Mouse (Mus musculus) heart, postnatal 25 days (tissue): ENCODE measurements around the gene Rab8b. TPM values are rescaled to one million over a fixed set of nuclear protein-coding genes. Genes with fewer than 3 reads are reported as not detected.
"Not testable (repeated sequence)": the region's sequence is repeated elsewhere in the genome, so short reads cannot be mapped to it uniquely, and the experiment has no call there.

Source experiments
- DNase-seq: peaks from one replicate; pipeline ENCODE4 v3.0.0; 2022; ENCODE audit warnings: low spot score
- intact Hi-C: fragments of 180-260 bp; cut with DNase I; formaldehyde crosslinking; loops from one replicate; pipeline ENCODE4 v1.15.1; 2025
- total RNA-seq, 2 experiments: library from RNA; stranded (reverse); gene quantifications; 2 replicates each; pipeline ENCODE4 v1.2.3; 2021

Rab8b gene
- total RNA-seq, 2 experiments from 2014 or later, result 8.9 to 9.9 TPM

DNA sequence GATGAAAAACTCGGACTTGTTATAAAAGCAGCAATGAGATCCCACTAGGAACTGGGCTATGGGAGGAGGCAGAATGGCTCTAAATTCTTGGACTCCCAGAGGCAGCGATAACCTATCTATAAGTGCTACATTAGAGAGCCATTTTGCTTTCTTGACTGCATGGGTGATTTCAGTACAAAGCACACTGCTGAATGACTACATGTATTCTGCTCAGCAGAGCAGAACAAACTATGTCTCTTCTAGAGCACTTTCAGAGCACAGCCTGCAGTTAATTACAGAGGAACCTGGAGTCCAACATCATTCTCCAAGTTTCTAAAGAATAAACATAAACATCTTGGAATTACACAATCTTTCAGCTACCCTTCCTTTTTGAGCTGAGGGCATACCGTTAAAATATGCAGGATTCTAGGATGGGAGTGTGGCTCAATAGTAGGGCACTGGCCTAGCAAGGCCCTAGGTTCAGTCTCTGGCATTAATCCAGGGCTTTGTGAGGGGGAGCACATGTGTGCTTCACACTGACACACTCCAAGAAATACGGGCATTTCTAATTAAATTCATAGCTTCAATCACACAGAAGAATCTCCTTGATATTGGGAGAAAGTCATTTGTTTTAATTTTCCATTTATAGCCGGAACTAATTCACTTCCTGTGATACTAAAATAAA lies 58.3 kb downstream of the Rab8b start:
- DNase-seq, result no peak
- intact Hi-C loops, result no loop called here

DNA sequence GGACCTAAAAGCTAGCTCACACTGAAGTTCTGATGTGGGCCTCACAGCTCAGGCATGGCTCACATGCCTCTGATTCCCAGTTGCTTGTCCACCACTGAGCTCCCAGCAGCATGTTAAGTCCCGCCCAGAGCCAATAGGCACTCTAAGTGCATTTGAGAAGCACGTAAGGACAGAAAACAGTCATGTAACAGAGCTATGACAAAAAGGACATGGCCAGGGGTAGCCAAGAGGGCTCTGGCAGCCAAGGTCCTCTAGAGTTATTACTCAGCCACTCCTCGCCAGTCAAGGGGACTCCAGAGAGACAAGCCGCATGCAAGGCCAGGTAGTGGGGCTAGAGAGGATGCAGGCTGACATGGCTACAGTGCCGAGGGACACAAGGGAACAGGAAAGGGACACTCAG lies 60.0 kb downstream of the Rab8b start:
- no peak for DNase-seq
- intact Hi-C loops, result no loop called here

DNA sequence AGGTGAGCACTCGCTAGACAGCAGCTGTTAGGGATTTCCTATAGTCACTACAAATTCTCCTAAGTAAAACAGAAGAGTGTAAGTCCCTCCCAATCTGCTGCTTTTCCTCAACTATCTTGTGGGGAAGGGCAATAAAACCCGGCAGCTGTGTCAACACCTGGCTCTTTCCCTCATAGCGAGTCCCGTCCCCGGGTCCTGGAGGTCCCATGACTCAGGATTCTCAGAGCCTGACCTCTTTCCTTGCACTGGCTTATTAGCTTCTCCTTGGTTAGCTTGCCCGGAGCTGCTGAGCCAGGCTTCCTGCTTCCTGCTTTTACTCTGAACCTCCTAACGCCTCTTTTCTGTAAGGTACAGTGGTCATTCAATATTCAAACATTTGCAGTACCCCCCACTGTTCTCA lies 63.6 kb downstream of the Rab8b start:
- DNase-seq, result no peak
- intact Hi-C loops, result no loop called here

DNA sequence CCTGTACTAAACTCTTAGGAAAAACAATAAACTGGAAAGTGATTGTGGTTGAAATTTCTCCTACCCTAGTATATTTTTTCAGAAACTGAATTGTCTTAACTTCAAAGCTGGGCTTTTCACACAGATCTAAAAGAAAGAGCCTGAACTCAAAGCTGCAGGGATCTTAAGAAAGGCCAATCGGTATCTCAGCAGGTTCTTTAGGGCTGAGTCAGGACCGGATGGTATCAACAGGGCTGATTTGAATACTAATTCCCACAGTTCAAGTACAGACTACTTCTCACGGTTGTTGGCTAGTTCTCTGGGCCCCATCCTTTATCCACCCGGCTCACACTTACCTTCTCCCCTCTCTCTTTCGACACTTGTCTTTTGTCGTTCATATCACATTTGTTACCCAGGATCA lies 66.9 kb downstream of the Rab8b start:
- no peak for DNase-seq
- intact Hi-C loops, result no loop called here

DNA sequence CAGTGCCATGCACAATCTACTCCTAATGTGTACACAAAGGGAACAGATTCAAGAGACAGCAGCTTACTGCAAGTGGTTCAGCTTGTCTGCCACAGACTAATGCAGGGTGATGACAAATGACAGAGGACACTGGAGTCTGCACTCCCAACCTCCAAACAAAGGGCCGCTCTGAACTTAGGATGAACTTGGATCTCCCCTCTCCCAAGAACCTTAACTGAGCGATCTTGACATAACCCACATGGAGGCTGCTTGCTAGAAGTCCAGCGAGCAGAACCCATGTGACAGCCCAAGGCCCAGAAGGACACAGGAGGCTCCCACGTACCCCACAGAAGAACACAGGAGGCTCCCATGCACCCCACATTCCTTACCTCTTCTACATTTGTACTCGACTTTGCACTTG lies 68.5 kb downstream of the Rab8b start:
- intact Hi-C loops, result no loop called here
- no peak for DNase-seq

DNA sequence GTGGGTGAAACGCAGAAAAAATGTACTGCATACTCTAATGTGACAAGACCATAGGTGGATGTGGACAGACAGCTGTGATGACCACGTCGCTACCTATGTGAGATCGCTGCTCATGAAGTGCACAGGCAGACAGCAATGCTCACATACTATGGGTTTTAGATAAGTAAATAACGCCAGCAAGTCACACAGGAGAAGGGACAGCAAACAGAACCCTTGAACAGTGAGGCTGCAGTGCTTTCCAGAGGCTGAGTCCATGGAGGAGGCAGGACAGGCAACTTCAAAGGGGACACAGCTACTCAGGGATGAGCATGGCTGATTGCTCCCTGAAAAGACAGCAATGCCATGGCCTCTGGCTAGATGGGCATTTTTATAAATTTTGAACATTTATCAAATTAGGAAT lies 72.7 kb downstream of the Rab8b start:
- no peak for DNase-seq
- intact Hi-C loops, result no loop called here

DNA sequence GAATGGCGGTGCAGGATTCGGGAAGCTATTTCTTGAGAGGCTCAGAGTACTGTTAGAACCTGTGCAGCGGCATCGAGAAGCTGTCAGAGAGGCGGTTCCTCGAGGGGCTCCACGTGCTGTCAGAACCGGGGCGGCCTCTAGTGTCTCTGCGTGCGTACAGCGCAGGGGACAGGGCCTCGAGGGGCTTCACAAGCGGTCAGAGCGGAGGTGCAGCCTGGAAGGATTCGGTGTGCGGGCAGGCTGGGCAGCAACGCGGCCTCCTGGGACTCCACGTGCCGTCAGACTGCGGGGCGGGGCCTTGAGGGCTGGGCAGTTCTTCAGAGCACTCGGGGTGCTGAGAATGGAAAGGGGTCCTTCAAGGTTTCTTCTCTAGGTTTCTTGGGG lies 84.4 kb downstream of the Rab8b start:
- intact Hi-C loops, result no loop called here
- DNase-seq, result no peak

DNA sequence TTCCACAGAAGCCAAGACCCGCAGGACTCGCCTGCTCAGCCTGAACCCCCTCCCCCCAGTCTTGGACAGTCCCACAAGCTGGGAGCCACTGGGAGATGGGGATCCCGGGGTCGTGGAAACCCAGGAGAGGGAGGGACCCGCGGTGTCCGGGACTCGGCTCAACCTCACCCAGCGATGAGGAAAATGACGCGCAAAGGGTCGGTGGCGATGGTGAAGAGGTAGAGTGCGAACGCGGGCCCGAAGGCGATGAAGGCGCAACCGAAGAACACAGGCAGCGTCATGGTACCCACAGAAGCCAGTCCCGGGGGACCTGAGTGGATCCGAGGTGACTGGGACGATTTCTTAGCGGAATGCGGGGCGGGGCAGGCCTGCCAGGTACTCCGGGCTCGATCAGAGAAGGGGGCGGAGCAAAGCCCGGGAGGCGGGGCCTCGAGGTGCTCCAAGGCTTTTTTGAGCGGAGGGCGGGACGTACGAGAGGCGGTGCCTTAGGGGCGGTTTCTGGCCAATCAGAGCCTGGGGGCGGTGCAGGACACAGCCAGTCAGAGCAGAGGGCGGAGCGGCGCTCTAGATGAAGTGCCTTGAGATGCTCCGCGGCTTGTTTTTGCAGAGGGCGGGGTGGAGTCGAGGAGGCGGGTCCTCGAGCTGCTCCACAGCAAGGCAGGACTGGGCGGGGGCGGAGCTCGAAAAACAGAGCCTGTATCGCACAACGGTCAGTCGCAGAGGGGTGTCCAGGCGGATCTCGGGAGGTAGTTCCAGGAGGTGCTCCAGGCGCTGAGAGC lies 85.0 kb downstream of the Rab8b start, which contains the start of gene Aph1c:
Gene Aph1c (minus strand): TSS at position 409 of the 779 bp plus-strand sequence.
- intact Hi-C loops, result loop anchor here (5.0 kb wide), 1 partner anchor 103 kb away; no protein-coding TSS in a partner anchor
- peak; percentile 98 for DNase-seq

DNA sequence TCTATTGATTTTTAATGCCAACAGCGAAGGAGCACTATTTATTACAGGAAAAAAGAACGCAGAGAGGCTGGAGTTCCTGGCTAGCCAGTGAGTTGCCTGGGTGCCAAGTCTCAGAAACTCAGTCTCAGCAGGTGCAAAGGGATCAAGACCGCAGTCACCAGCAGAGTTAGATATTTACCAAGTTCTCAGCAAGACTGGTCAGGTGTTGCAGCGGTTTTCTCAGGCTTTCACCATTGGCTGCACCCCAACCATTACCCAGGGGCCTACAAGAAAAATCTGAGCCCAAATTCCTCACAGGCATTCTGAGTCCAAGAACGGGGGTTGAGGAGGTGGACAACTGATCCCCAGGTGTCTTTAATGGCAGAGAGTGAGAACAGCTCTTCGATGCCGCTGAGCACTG lies 85.6 kb downstream of the Rab8b start:
- DNase-seq, result no peak

DNA sequence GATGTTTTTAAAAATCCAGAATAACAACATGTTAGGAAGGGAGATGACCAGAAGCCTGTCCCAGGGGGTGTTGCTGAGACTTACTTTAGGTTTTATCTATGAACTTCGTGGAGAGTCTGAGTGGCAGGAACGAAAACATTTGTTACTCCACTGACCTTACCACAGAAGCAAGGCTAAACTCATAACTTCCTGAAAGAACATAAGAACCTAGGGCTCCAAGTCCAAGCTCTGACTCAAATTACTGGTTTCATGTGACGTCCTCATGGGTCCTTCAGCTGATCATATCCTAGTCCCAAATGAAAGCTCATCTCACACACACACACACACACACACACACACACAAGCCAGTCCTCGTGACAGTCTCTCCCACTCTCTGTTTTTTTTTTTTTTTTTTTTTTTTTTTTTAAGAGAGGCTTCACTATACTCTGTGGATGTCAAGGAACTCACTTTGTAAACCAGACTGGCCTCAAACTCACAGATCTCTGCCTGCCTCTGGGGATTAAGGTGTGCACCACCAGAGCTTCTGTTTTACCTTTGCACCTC lies 87.0 kb downstream of the Rab8b start:
- intact Hi-C loops, result loop anchor here (5.0 kb wide), 1 partner anchor 105 kb away; no protein-coding TSS in a partner anchor
- no peak for DNase-seq

More for the DNA sequence above, 85.6 kb downstream of the Rab8b start:
- intact Hi-C loops, result loop anchor here (5.0 kb wide), 1 partner anchor 103 kb away; no protein-coding TSS in a partner anchor

DNA sequence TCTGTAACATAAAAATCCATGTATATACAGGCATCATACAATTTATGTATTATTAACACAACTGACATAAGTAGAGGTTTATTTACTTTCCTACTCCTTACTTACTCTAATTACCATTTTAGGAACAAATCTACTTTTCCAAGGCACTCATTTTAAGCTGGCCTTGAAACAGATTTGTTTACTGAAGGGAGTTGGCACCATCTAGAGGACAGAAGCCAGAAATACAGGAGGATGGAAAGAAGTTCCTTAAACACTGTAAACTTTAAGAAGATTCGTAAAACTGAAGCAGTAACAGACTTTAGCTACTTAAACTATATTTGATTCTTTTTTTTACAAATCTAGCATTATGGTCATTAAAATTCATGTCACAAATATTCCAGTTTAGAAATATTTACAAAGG lies 93.5 kb downstream of the Rab8b start:
- DNase-seq, result no peak
- intact Hi-C loops, result loop anchor here (2.0 to 5.0 kb wide), 2 partner anchors 179 to 361 kb away; no protein-coding TSS in a partner anchor

DNA sequence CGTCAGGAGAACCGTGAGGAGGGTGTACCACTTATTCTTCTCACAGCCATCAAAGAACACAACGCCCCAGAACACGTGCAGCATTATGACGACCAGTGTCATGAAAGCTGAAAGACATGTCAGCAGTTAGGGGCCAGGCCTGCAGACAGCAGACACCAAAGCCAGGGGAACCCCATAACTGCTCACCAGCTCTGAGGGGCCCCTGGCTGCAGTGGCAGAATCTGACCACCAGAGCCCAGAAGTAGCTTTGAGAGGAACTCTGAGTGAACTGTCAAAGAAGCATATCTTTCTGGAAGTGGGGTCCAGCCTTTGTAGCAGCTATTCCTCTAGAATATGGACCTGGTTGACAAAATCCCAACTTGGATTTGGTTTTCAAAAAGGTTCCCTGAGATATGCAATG lies 97.2 kb downstream of the Rab8b start:
- DNase-seq, intact Hi-C loops: not testable (repeated sequence)

DNA sequence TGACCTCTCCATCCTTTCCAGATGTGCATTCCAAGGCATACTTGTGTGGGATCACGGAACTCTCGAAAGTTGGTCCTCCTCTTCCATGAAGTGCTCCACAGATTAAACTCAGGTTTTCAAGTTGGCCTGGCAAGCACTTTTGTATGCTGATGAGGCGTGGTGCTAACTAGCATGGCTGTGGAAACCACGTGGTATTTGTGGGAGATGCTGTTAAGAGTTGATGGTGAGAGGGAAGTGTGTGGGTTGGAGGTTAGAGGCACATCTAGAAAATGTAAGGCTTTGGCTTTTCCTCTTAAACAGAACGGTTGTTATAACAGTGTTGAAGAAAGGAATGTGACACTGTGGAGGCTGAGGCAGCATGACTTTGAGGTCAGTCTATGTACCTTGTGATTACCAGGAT lies 98.5 kb downstream of the Rab8b start:
- intact Hi-C loops, result no loop called here
- DNase-seq, result no peak

DNA sequence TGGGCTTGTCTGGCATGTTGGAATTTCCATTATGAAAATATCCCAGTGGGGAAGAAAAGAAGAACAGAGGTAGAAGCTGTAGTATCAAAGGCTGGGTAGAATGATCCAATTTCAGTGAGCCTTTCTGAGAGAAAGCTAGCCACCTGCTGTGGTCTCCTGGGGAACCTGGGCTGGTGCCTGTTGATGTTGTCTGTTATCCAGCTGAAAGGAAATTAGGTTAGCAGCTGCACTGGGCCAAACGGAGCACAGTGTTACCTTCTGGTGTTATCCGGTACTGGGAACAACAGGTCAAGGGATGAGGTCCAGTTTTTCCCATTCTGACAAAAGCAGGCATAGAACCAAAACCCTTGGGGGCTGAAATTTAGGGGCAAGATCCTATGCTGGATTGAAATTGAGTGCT lies 106.1 kb downstream of the Rab8b start:
- DNase-seq, result no peak
- intact Hi-C loops, result no loop called here

DNA sequence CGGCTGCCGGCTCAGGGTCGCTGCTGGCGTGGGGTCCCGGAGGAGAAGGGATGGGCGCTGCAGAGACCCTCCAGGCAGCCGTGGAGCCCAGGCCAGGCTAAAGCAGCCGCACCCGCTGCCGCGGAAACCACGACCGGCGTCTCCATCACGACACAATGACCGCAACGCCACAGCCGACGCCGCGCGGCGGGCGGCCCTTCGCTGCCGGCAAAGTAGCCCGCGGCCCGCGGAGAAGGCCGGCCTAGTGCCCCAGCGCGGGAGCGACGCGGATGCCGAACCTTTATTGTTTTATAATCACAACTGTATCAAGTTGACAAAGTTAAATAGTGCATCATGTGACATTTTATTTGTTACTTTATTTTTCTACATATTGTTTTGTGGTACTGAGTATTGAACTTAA lies 113.5 kb downstream of the Rab8b start:
- DNase-seq, intact Hi-C loops: not testable (repeated sequence)

DNA sequence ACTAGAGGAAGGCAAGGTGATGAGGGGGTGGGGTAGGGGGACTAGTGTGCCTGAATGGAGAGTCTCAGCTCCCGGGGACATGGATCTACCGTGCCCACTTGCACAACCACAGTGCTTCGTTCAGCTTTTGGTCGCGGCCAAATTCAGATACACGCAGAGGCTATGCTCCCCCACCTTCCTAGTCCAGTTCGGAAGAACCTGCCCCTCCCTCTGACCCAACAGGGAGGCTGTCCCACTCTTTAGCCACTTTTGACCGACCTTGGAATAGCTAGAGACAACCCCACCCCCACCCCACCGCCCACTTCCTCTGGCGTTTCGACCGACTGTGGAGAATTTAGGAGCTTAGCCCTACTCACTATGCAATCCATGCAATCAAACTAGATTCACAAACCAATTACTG lies 117.5 kb downstream of the Rab8b start:
- intact Hi-C loops, result no loop called here
- DNase-seq, result no peak

DNA sequence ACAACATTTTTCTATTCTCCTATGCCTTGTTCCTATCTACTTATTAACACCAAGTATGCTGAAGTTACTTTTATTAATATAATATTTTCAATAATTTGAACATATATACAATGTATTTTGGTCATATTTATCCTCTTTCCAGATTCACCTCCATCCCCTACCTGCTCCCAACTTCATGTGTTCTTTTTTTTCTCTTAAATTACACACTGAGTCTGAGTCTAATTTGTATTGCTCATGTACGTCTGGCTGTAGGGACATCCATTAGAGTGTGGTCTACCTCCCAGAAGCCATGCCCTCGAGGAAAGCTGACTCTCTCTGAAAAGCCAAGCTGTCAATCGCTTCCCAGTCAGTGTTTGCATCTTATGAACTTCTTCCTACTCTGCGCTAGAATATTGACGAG lies 122.7 kb downstream of the Rab8b start, which contains the start of gene Gm10647:
Gene Gm10647 (plus strand): TSS at position 301 of the 400 bp plus-strand sequence.
- intact Hi-C loops, result no loop called here
- DNase-seq, result no peak

DNA sequence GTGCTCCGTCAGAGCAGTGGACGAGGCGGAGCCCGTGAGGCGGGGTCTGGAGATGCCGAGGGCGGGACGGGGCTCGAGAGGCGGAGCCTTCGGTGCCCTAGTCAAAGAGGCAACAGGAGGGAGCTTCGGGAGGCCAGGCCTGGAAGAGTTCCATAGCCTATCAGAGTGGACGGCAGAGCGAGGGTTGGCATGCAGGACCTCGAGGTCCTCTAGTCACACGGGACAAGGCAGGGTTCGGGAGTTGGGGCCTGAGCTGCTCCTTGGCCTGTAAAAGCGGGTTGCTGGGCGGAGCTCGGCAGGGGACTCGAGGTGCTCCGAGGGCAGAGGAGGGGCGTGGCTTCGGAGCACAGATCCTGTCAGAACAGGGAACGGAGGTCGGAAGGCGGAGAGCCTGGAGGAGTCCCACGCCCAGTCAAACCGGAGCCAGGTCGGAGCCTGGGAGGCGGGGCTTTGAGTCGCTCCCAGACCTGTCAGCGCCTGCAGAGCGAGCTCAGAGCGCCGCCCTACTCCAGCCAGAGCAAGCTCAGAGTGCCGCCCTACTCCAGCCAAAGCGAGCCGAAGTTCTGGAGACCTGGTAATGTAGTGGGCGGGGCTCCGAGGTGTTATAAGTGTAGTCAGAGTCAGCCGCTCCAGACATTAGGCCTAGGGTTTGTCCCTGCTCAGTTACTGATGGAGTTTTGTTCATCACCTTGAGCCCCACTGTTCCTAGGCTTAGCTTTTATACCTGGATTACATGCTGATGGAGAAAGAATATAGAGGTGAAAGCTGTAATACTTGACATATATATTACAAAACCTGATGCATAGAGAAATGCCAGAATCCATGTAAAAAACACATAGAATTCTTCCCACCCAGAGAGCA lies 123.8 kb downstream of the Rab8b start, which contains the start of gene Aph1b:
Gene Aph1b (minus strand): TSS at position 27 of the 861 bp plus-strand sequence.
- DNase-seq, result peak; percentile 96
- intact Hi-C loops, result loop anchor here (2.0 kb wide), 1 partner anchor 285 kb away; no protein-coding TSS in a partner anchor

DNA sequence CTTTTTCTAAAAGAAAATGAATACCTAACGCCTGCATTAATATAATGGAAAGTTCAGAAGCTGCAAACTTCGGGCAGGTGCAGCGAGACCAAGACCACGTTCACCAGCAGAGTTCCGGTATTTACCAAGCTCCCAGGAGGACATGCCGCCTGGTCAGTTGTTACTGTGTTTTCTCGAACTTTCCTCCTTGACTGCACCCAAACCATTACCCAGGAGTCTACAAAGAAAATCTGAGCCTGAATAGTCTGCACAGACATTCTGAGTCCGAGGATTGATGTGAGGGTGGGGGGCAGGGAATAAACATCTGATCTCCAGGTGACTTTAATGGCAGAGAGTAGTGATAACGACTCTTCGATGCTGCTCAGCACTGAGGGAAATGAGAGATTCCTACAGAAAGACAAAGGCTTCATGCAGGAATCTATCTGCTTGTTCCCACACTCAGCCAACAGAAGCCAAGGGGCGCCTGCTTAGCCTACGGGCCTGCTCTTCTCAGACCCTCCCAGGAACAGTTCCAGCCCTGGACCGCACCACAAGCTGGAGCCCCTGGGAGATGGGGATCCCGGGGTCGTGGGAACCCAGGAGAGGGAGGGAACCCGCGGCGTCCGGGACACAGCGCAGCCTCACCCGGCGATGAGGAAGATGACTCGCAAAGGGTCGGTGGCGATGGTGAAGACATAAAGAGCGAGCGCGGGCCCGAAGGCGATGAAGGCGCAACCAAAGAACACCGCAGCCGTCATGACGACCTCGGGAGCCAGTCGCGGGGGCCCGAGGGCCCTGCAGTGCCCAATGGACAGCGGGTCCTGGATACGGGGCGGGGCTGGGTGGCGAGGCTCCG lies 124.6 kb downstream of the Rab8b start:
- DNase-seq, result no peak
- intact Hi-C loops, result loop anchor here (2.0 kb wide), 1 partner anchor 284 kb away; no protein-coding TSS in a partner anchor
